Mouse (Mus musculus) neural tube, embryonic 15.5 days (tissue): ENCODE results near the gene Gm10999. TPM values are rescaled to one million over a fixed set of nuclear protein-coding genes. Genes with fewer than 3 reads are reported as not detected.
"Not testable (repeated sequence)": the region's sequence is repeated elsewhere in the genome, so short reads cannot be mapped to it uniquely, and the experiment has no call there.

ENCODE experiments used
- ATAC-seq: fragments of 200-750 bp; cut with Nextera tagmentation; 2 replicates; pipeline ENCODE4 v1.8.0; 2017; ENCODE audit warnings: mild to moderate bottlenecking, moderate TSS enrichment, moderate library complexity; ENCODE audit not compliant: low FRiP score
- H3K27ac ChIP-seq: fragments of 300-500 bp; sonication (generic); replicated peaks from 2 replicates; pipeline ENCODE4 v1.5.1; 2015; ENCODE audit warnings: mild to moderate bottlenecking, inconsistent platforms
- H3K27me3 ChIP-seq: fragments of 300-500 bp; sonication (generic); replicated peaks from 2 replicates; pipeline ENCODE4 v1.6.1; 2015; ENCODE audit warnings: inconsistent platforms
- H3K36me3 ChIP-seq: fragments of 300-500 bp; sonication (generic); 2 replicates; pipeline ENCODE4 v1.6.1; 2015; ENCODE audit warnings: inconsistent platforms
- H3K4me1 ChIP-seq: fragments of 300-500 bp; sonication (generic); 2 replicates; pipeline ENCODE4 v1.6.1; 2015; ENCODE audit warnings: inconsistent platforms
- H3K4me2 ChIP-seq: fragments of 300-500 bp; sonication (generic); 2 replicates; pipeline ENCODE4 v1.6.1; 2015; ENCODE audit warnings: inconsistent platforms, mild to moderate bottlenecking, moderate library complexity
- H3K4me3 ChIP-seq: fragments of 300-500 bp; sonication (generic); replicated peaks from 2 replicates; pipeline ENCODE4 v1.5.1; 2015; ENCODE audit warnings: mild to moderate bottlenecking, inconsistent platforms
- H3K9ac ChIP-seq: fragments of 300-500 bp; sonication (generic); replicated peaks from 2 replicates; pipeline ENCODE4 v1.6.1; 2015; ENCODE audit warnings: mild to moderate bottlenecking, inconsistent platforms
- H3K9me3 ChIP-seq: fragments of 300-500 bp; sonication (generic); replicated peaks from 2 replicates; pipeline ENCODE4 v1.6.1; 2016; ENCODE audit warnings: inconsistent platforms
- WGBS: fragments of 180-500 bp; shearing (Covaris S2); methylation state at CpG from one replicate; pipeline ENCODE4 v1.1.7; 2015; ENCODE audit warnings: mixed read lengths; 5-methylcytosine and 5-hydroxymethylcytosine counted together
- polyA plus RNA-seq: library from polyadenylated mRNA; unstranded; fragments of >200 nt; fragmentation: Nextera tagmentation; extraction: Ambion mirVana; gene quantifications from 2 replicates; pipeline ENCODE4 v1.2.1, GENCODE M21; 2015

Gene Gm10999
- not detected in 2 replicates for polyA plus RNA-seq

- H3K27ac ChIP-seq, result no peak within 1 kb of the TSS
- no peak for ATAC-seq
- H3K36me3 ChIP-seq, result no peaks in the 10 kb centered on the region
- H3K4me2 ChIP-seq, result no peak within 1 kb of the TSS
- 88% methylated on average over 1 of the region's 1 CpGs for WGBS
- no peaks in the 10 kb centered on the region for H3K27me3 ChIP-seq
- no peaks in the 10 kb centered on the region for H3K4me1 ChIP-seq
- no peak within 1 kb of the TSS for H3K9ac ChIP-seq
- H3K4me3 ChIP-seq, result no peak within 1 kb of the TSS
- no peaks in the 10 kb centered on the region for H3K9me3 ChIP-seq
Observed at GRCm38 (mm10) chr8:129131561-129131960, at the start of gene Gm10999. Gene Gm10999 (minus strand): TSS chr8:129131661.

- Histone ChIP-seq H3K27me3 (no peaks in the 10 kb centered on the region), H3K4me2 (no peak overlapping the region), H3K36me3 (no peaks in the 10 kb centered on the region), H3K4me3 (no peak overlapping the region), H3K27ac (no peak overlapping the region), H3K9me3 (no peaks in the 10 kb centered on the region), H3K9ac (no peak overlapping the region), H3K4me1 (no peaks in the 10 kb centered on the region)
- no peak for ATAC-seq
Observed at GRCm38 (mm10) chr8:129133475-129133874, 2.0 kb upstream of the Gm10999 start.

- not testable (repeated sequence) for H3K4me1 ChIP-seq, H3K27ac ChIP-seq, H3K4me3 ChIP-seq, H3K9me3 ChIP-seq, H3K36me3 ChIP-seq, H3K27me3 ChIP-seq, ATAC-seq, H3K9ac ChIP-seq, H3K4me2 ChIP-seq
- 33% methylated on average over 3 of the region's 3 CpGs for WGBS
Observed at GRCm38 (mm10) chr8:129115761-129116160, 15.7 kb downstream of the Gm10999 start.

Other genes starting within 250 kb of the Gm10999 start
- not detected in 2 replicates for gene Ccdc7a, start 66.1 kb downstream of the Gm10999 start, polyA plus RNA-seq
- gene Ccdc7b, start 64.5 kb downstream of the Gm10999 start, polyA plus RNA-seq, result not detected in 2 replicates
- gene 2610044O15Rik8, start 102.7 kb upstream of the Gm10999 start, polyA plus RNA-seq, result 23.7 and 24.9 TPM in 2 replicates